Mouse (Mus musculus): ENCODE measurements at regions not wholly inside any gene's neighbourhood (a gene's known extent, or its start where the extent isn't known, plus 50 kb on each side); places are given as distances from the start of the nearest gene placed in this dataset.

DNA sequence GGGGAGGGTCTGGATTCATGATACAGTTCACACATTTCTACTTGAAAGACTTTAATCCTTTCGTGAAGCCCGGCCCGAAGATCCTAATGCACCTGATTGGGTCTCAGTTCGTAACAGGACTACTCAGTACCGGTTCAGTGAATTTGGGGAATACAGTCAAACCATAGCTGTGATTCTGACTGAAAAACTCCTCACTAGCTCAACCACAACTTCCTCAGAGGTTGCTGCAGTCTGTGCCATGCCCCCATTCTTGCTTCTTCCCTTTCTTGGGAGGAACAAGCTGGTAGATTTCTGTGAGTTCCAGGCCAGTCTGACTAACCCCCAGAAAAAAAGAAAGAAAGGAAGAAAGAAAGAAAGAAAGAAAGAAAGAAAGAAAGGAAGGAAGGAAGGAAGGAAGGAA lies 98.0 kb upstream of the Nbea start:
- no peak for TF ChIP-seq CTCF (IDR thresholded peaks at IDR 0.05; ENCODE audit: borderline replicate concordance, extremely low read depth, insufficient read depth, insufficient read length)
- no peak for TF ChIP-seq POLR2A (IDR thresholded peaks at IDR 0.05; ENCODE audit: borderline replicate concordance, extremely low read depth, insufficient read depth, insufficient read length, poor library complexity, severe bottlenecking)

All from brain, embryonic 14.5 days (tissue).